Mouse (Mus musculus): ENCODE measurements around the gene Hist2h2be. TPM values are rescaled to one million over a fixed set of nuclear protein-coding genes. Genes with fewer than 3 reads are reported as not detected.
"Not testable (repeated sequence)": the region's sequence is repeated elsewhere in the genome, so short reads cannot be mapped to it uniquely, and the experiment has no call there.

Gene Hist2h2be
- total RNA-seq, 2 experiments from 2014 or later, result 7.6 to 7.9 TPM

GRCm38 (mm10) chr3:96181510-96182381 lies 39.2 kb upstream of the Hist2h2be start:
- no peak for DNase-seq (ENCODE audit: low spot score in 2 of 2)
- Histone ChIP-seq H3K27ac (peak overlapping the region; percentile 97), H3K4me3 (peak overlapping the region; percentile 82)
- no peak for TF ChIP-seq CTCF (conservative IDR thresholded peaks at IDR 0.05)

- DNase-seq (ENCODE audit: low spot score in 2 of 2), result no peak
Observed at GRCm38 (mm10) chr3:96182382-96182776, 38.5 kb upstream of the Hist2h2be start.

GRCm38 (mm10) chr3:96192977-96193376 lies 27.9 kb upstream of the Hist2h2be start:
- H3K4me3 ChIP-seq, result no peak overlapping the region
- no peak for TF ChIP-seq CTCF (conservative IDR thresholded peaks at IDR 0.05)
- DNase-seq (ENCODE audit: low spot score in 2 of 2), result no peak
- no peak overlapping the region for H3K27ac ChIP-seq

More at GRCm38 (mm10) chr3:96182382-96182776, 38.5 kb upstream of the Hist2h2be start:
- Histone ChIP-seq H3K27ac (peak overlapping the region; percentile 97), H3K4me3 (peak overlapping the region; percentile 82)
- no peak for TF ChIP-seq CTCF (conservative IDR thresholded peaks at IDR 0.05)

- no peak overlapping the region for H3K4me3 ChIP-seq
- no peak overlapping the region for H3K27ac ChIP-seq
- no peak for DNase-seq (ENCODE audit: low spot score in 2 of 2)
- no peak for TF ChIP-seq CTCF (conservative IDR thresholded peaks at IDR 0.05)
Observed at GRCm38 (mm10) chr3:96194966-96195365, 26.0 kb upstream of the Hist2h2be start.

GRCm38 (mm10) chr3:96195616-96196313 lies 25.2 kb upstream of the Hist2h2be start:
- H3K27ac ChIP-seq, result peak overlapping the region; percentile 93
- no peak for DNase-seq (ENCODE audit: low spot score in 2 of 2)
- peak; percentile 67 for TF ChIP-seq CTCF (conservative IDR thresholded peaks at IDR 0.05)
- H3K4me3 ChIP-seq, result no peak overlapping the region; the same call in 1 of the 2 replicates

GRCm38 (mm10) chr3:96196437-96197128 lies 24.3 kb upstream of the Hist2h2be start:
- H3K4me3 ChIP-seq, result peak overlapping the region; percentile 80
- H3K27ac ChIP-seq, result peak overlapping the region; percentile 93
- TF ChIP-seq CTCF (conservative IDR thresholded peaks at IDR 0.05), result no peak
- DNase-seq (ENCODE audit: low spot score in 2 of 2), result no peak

GRCm38 (mm10) chr3:96197129-96197749 lies 23.7 kb upstream of the Hist2h2be start:
- peak; percentile 50 for TF ChIP-seq CTCF (conservative IDR thresholded peaks at IDR 0.05)
- peak overlapping the region; percentile 80 for H3K4me3 ChIP-seq
- peak; percentile 91 to 96 for DNase-seq (ENCODE audit: low spot score in 2 of 2)
- H3K27ac ChIP-seq, result peak overlapping the region; percentile 93

GRCm38 (mm10) chr3:96198181-96198580 lies 22.7 kb upstream of the Hist2h2be start:
- peak overlapping the region; percentile 93; the same call in 1 of the 2 replicates for H3K27ac ChIP-seq
- no peak for TF ChIP-seq CTCF (conservative IDR thresholded peaks at IDR 0.05)
- H3K4me3 ChIP-seq, result peak overlapping the region; percentile 80
- DNase-seq (ENCODE audit: low spot score in 2 of 2), result no peak

- H3K4me3 ChIP-seq; DNase-seq (ENCODE audit: low spot score in 2 of 2); H3K27ac ChIP-seq: not testable (repeated sequence)
Observed at GRCm38 (mm10) chr3:96198601-96199251, 22.2 kb upstream of the Hist2h2be start.

- DNase-seq (ENCODE audit: low spot score in 2 of 2), result no peak
- H3K4me3 ChIP-seq, result no peak overlapping the region
Observed at GRCm38 (mm10) chr3:96199731-96200130, 21.2 kb upstream of the Hist2h2be start.

GRCm38 (mm10) chr3:96207819-96208218 lies 13.1 kb upstream of the Hist2h2be start:
- TF ChIP-seq CTCF (conservative IDR thresholded peaks at IDR 0.05), result peak; percentile 64
- Histone ChIP-seq H3K27ac (no peak overlapping the region), H3K4me3 (no peak overlapping the region)
- no peak for DNase-seq (ENCODE audit: low spot score in 2 of 2)

More at GRCm38 (mm10) chr3:96199731-96200130, 21.2 kb upstream of the Hist2h2be start:
- no peak overlapping the region for H3K27ac ChIP-seq
- no peak for TF ChIP-seq CTCF (conservative IDR thresholded peaks at IDR 0.05)

GRCm38 (mm10) chr3:96209242-96209641 lies 11.7 kb upstream of the Hist2h2be start:
- no peak for DNase-seq (ENCODE audit: low spot score in 2 of 2)
- no peak overlapping the region for H3K27ac ChIP-seq
- TF ChIP-seq CTCF (conservative IDR thresholded peaks at IDR 0.05), result peak; percentile 65
- H3K4me3 ChIP-seq, result no peak overlapping the region

Measured in layer of hippocampus, adult 2 months (tissue).